Mouse (Mus musculus) lung, adult 2 months (tissue): ENCODE results near the gene Col6a5. TPM values are rescaled to one million over a fixed set of nuclear protein-coding genes. Genes with fewer than 3 reads are reported as not detected.

Experiments used
- DNase-seq: peaks from one replicate; pipeline ENCODE4 v3.0.0; 2022
- H3K4me1 ChIP-seq: fragments of 200-500 bp; 2 replicates; pipeline ENCODE4 v1.6.1; 2011; ENCODE audit warnings: low read length; ENCODE audit not compliant: control insufficient read depth, insufficient read depth
- H3K4me3 ChIP-seq: fragments of 200-500 bp; replicated peaks from 2 replicates; pipeline ENCODE3; 2011; ENCODE audit warnings: low read depth, mild to moderate bottlenecking, control low read depth, low read length; ENCODE audit errors: extremely low read depth
- CTCF ChIP-seq: fragments of 200-500 bp; IDR thresholded peaks from 2 replicates; pipeline ENCODE4 v1.5.1; 2011; ENCODE audit warnings: mild to moderate bottlenecking, low read length, control low read depth; ENCODE audit not compliant: insufficient read depth
- POLR2A ChIP-seq: fragments of 200-500 bp; IDR thresholded peaks from 2 replicates; pipeline ENCODE4 v1.6.1; 2011; ENCODE audit warnings: low read depth, mild to moderate bottlenecking, control low read depth, low read length, borderline replicate concordance; ENCODE audit errors: extremely low read depth
- WGBS: fragments of 180-500 bp; shearing (Covaris S2); methylation state at CpG from one replicate; pipeline ENCODE4 v1.1.7; 2018; 5-methylcytosine and 5-hydroxymethylcytosine counted together
- polyA plus RNA-seq: library from polyadenylated mRNA; depleted of rRNA; stranded (reverse); fragments of >200 nt; gene quantifications from 2 replicates; pipeline ENCODE4 v1.2.3, GENCODE M21; 2012; rRNA removed

Col6a5 gene
- 0.41 and 1.0 TPM in 2 replicates for polyA plus RNA-seq

DNA sequence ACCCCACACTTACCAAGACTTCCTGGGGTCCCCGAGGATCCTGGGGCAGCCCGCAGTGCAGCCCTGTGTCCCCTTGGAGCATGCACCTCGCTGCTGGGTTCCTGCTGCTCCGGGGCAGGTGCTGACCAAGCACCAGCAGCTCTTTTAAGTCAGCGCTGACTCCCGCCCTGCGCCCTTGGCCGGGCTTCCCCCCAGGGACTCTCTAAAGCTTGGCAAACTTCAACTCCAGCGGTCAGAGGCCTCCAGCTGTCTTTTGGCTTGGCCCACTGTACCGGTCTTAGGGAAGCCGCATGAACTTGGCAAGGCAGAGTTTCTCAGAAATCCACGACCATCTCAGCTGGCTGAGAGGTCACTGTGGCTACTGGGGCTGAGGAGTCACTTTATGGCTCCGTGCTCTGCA, at the start of gene Col6a5:
Gene Col6a5 (minus strand): TSS at position 111 of the 400 bp plus-strand sequence.
- Histone ChIP-seq H3K4me1 (no peaks in the 10 kb centered on the region), H3K4me3 (no peak within 1 kb of the TSS)
- WGBS, result 12% methylated on average over 13 of the region's 13 CpGs
- no peak for TF ChIP-seq POLR2A
- TF ChIP-seq CTCF, result no peak
- DNase-seq, result peak; percentile 9

GRCm38 (mm10) chr9:105997955-105998354, 37.5 kb upstream of the Col6a5 start:
- no peak for DNase-seq
- H3K4me1 ChIP-seq, result no peaks in the 10 kb centered on the region
- 53% methylated on average over 11 of the region's 11 CpGs for WGBS
- TF ChIP-seq CTCF, result no peak
- no peak for TF ChIP-seq POLR2A
- no peak overlapping the region for H3K4me3 ChIP-seq

DNA sequence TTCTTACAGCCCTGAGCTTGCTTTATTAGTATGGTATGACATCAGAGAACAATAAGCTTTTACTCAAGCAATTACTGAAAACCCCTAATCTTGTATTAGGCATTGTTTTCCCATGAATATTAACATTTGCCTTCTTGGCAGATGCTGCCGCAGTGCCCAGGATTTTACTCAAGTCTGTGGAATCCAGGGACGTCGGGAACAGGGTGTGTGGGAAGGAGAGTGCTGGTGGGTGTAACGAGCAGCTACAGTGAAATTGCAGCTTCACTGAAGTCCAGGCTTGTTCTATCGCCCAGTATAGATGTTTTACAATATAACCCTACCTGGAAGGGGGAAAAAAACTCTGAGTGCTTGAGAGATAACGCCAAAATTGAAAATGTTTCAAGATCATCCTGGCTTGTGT, 32.0 kb upstream of the Col6a5 start:
- Histone ChIP-seq H3K4me1 (no peaks in the 10 kb centered on the region), H3K4me3 (no peak overlapping the region)
- 80% methylated on average over 6 of the region's 6 CpGs for WGBS
- TF ChIP-seq CTCF, result no peak
- no peak for TF ChIP-seq POLR2A
- no peak for DNase-seq

GRCm38 (mm10) chr9:105990099-105990498, 29.7 kb upstream of the Col6a5 start:
- DNase-seq, result no peak
- no peaks in the 10 kb centered on the region for H3K4me1 ChIP-seq
- TF ChIP-seq POLR2A, result no peak
- no peak overlapping the region for H3K4me3 ChIP-seq
- WGBS, result 71% methylated on average over 6 of the region's 6 CpGs

DNA sequence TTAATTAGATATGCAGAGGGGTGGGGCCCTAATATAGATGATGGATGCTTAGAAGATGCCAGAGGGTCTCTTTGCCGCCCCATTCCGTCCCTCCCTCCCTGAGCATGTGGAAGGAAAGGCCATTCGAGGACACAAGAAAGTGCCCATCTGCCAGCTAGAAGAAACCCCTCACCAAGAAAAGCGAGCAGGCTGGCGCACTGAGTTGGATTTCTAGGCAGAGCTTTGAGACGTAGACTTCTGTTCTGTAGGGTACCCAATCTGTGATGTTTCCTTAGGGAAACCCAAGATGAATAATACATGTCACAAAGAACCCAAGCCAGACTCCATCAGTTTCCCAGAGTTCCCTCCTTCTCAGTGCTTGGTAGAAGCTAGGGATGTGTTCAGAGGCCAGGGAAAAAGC, 29.0 kb upstream of the Col6a5 start:
- Histone ChIP-seq H3K4me1 (no peaks in the 10 kb centered on the region), H3K4me3 (no peak overlapping the region)
- 84% methylated on average over 6 of the region's 6 CpGs for WGBS
- DNase-seq, result no peak
- no peak for TF ChIP-seq POLR2A
- no peak for TF ChIP-seq CTCF

DNA sequence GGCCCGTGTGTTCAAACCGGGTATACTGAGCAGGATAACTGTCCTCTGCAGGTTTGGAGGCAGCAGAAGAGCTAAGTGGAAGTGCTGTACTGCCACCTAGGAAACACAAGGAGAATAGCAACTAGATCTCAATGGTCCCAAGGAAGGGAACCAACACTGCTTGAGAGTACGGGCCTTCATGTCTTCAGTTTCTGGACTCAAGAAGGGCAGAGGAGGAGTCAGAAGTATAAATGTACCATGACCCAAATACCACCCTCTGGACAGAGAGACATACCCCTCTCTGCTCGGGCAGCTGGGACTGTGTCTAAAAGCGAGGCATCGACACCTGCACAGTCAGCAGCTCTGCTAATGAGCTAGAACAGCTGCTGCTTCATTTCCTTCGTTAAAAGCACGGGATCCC, 27.7 kb upstream of the Col6a5 start:
- no peak for DNase-seq
- 52% methylated on average over 8 of the region's 8 CpGs for WGBS
- no peak overlapping the region for H3K4me3 ChIP-seq
- no peaks in the 10 kb centered on the region for H3K4me1 ChIP-seq
- 0 out of 2 replicates have a peak, but pooled peaks have one; percentile 7 for TF ChIP-seq CTCF
- no peak for TF ChIP-seq POLR2A

GRCm38 (mm10) chr9:105984931-105985519, 24.6 kb upstream of the Col6a5 start:
- DNase-seq, result no peak
- TF ChIP-seq POLR2A, result no peak
- TF ChIP-seq CTCF, result no peak
- H3K4me3 ChIP-seq, result no peak overlapping the region
- no peaks in the 10 kb centered on the region for H3K4me1 ChIP-seq
- 40% methylated on average over 10 of the region's 10 CpGs for WGBS

- 79% methylated on average over 8 of the region's 8 CpGs for WGBS
- DNase-seq, result no peak
- TF ChIP-seq POLR2A (no peak), CTCF (no peak)
- Histone ChIP-seq H3K4me1 (no peaks in the 10 kb centered on the region), H3K4me3 (no peak overlapping the region)
These were observed 18.0 kb upstream of the Col6a5 start for GRCm38 (mm10) chr9:105978479-105978878.

DNA sequence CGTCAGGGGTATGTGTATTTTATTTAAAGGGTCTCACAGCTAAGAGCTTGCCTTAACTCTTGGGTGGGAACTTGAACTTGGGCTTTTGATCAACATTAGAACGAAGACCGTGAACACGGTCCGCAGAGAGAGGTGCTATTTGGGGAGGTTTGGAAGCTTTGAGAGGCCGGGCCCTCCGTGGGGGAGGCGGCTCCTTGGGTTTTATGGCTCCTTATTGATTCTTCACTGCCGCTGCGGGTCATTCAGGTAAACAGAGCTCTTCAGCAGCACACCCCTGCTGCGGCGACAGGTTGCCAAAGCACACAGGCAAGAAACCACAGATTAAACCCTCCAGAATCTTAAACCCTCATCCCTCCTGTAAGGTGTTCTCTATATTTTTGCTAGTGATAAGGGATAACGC, 16.4 kb upstream of the Col6a5 start:
- TF ChIP-seq CTCF (no peak), POLR2A (no peak)

GRCm38 (mm10) chr9:105976314-105976713, 15.9 kb upstream of the Col6a5 start:
- H3K4me3 ChIP-seq, result no peak overlapping the region
- H3K4me1 ChIP-seq, result no peaks in the 10 kb centered on the region
- WGBS, result 56% methylated on average over 6 of the region's 6 CpGs
- TF ChIP-seq CTCF (no peak), POLR2A (no peak)
- DNase-seq, result no peak

More for the DNA sequence above, 16.4 kb upstream of the Col6a5 start:
- WGBS, result 25% methylated on average over 13 of the region's 13 CpGs
- DNase-seq, result no peak
- Histone ChIP-seq H3K4me3 (no peak overlapping the region), H3K4me1 (no peaks in the 10 kb centered on the region)
